In genomic region chr11:70648512-70648911, GRCm38 (mm10) we compare ENCODE assay signal across 8 mouse cellular contexts. TPM values are rescaled to one million over a fixed set of nuclear protein-coding genes. Genes with fewer than 3 reads are reported as not detected.
DNase-seq lines count a peak whose midpoint lies in the region; ATAC-seq and TF ChIP-seq lines count a peak whose summit lies in the region.

No protein-coding gene starts in this region.

- no peaks in the 10 kb centered on the region for H3K9me3 ChIP-seq in embryonic facial prominence, embryonic 11.5 days (replicated peaks; ENCODE audit: control insufficient read depth, low read length)
- H3K9me3 ChIP-seq in intestine, postnatal 0 days (ENCODE audit: control insufficient read depth), result no peaks in the 10 kb centered on the region
- no peaks in the 10 kb centered on the region for H3K9me3 ChIP-seq in neural tube, embryonic 14.5 days (ENCODE audit: control insufficient read depth, low read length)

- DNase-seq in left cerebral cortex, adult 2 months (ENCODE audit: extremely low spot score in 1 of 2, low spot score in 2 of 2), result no peak
- DNase-seq in left cerebral cortex, postnatal 25 days (ENCODE audit: low spot score in 2 of 2), result no peak
- no peak for DNase-seq in embryonic facial prominence, embryonic 11.5 days (ENCODE audit: low spot score)
- no peak for DNase-seq in kidney, postnatal 10 days
- DNase-seq in spleen, adult 12 weeks (ENCODE audit: low spot score), result no peak
- no peak for DNase-seq in adrenal gland, adult 2 months

- ATAC-seq in embryonic facial prominence, embryonic 11.5 days (replicated peaks; ENCODE audit: insufficient number of reproducible peaks, low FRiP score, low TSS enrichment, low read depth), result no peak
- ATAC-seq in intestine, postnatal 0 days, result no peak
- ATAC-seq in neural tube, embryonic 14.5 days (ENCODE audit: low read depth), result no peak

- peak overlapping the region; percentile 70 for H3K4me3 ChIP-seq in left cerebral cortex, adult 2 months
- peak overlapping the region; percentile 66 for H3K4me3 ChIP-seq in embryonic facial prominence, embryonic 11.5 days (ENCODE audit: low read depth, low read length)
- H3K4me3 ChIP-seq in intestine, postnatal 0 days (ENCODE audit: low read depth, low read length), result peak overlapping the region; percentile 77
- H3K4me3 ChIP-seq in neural tube, embryonic 14.5 days (ENCODE audit: low read depth, low read length), result peak overlapping the region; percentile 77; the same call in 1 of the 2 replicates

- TF ChIP-seq CTCF in left cerebral cortex, adult 2 months (IDR thresholded peaks at IDR 0.05), result no peak
- TF ChIP-seq CTCF in intestine, postnatal 0 days (IDR thresholded peaks at IDR 0.05; ENCODE audit: low read depth), result no peak

- 83% methylated on average over 4 of the region's 4 CpGs for WGBS in embryonic facial prominence, embryonic 11.5 days
- 45% methylated on average over 4 of the region's 4 CpGs for WGBS in intestine, postnatal 0 days
- WGBS in neural tube, embryonic 14.5 days, result 88% methylated on average over 4 of the region's 4 CpGs

- no peak overlapping the region; the same call in 1 of the 2 replicates for H3K9ac ChIP-seq in embryonic facial prominence, embryonic 11.5 days (replicated peaks; ENCODE audit: low read length)
- H3K9ac ChIP-seq in intestine, postnatal 0 days (ENCODE audit: low read depth, low read length), result peak overlapping the region; percentile 94; the same call in 1 of the 2 replicates
- peak overlapping the region; percentile 70; the same call in 1 of the 2 replicates for H3K9ac ChIP-seq in neural tube, embryonic 14.5 days (replicated peaks; ENCODE audit: low read depth, low read length)

- peaks cover 17% of the 10 kb centered on the region for H3K36me3 ChIP-seq in embryonic facial prominence, embryonic 11.5 days (replicated peaks; ENCODE audit: control insufficient read depth, insufficient read depth, low read depth, low read length)
- H3K36me3 ChIP-seq in intestine, postnatal 0 days (ENCODE audit: control insufficient read depth, insufficient read depth), result peaks cover 45% of the 10 kb centered on the region
- H3K36me3 ChIP-seq in neural tube, embryonic 14.5 days (ENCODE audit: control insufficient read depth, insufficient read depth, low read length), result peaks cover 42% of the 10 kb centered on the region

- intact Hi-C loops in left cerebral cortex, adult 2 months (cut with DNase I), result no loop called here
- intact Hi-C loops in left cerebral cortex, postnatal 25 days (cut with DNase I), result loop anchor here (10.0 kb wide), 1 partner anchor 414 kb away; the partner anchor contains the start of genes 0610010K14Rik, Gm21988 and Rnasek

- H3K4me1 ChIP-seq in embryonic facial prominence, embryonic 11.5 days (ENCODE audit: control insufficient read depth, insufficient read depth, low read length), result peaks cover 4% of the 10 kb centered on the region
- H3K4me1 ChIP-seq in intestine, postnatal 0 days (replicated peaks; ENCODE audit: control insufficient read depth, insufficient read depth, low read length), result peaks cover 8% of the 10 kb centered on the region; the same call in 1 of the 2 replicates
- H3K4me1 ChIP-seq in neural tube, embryonic 14.5 days (ENCODE audit: control insufficient read depth, insufficient read depth, low read length), result peaks cover 30% of the 10 kb centered on the region

- H3K4me2 ChIP-seq in embryonic facial prominence, embryonic 11.5 days (ENCODE audit: low read depth, low read length), result peak overlapping the region; percentile 84
- peak overlapping the region; percentile 91 for H3K4me2 ChIP-seq in intestine, postnatal 0 days (replicated peaks; ENCODE audit: low read depth)
- peak overlapping the region; percentile 100 for H3K4me2 ChIP-seq in neural tube, embryonic 14.5 days (ENCODE audit: low read depth, low read length)

- H3K27ac ChIP-seq in left cerebral cortex, adult 2 months, result no peak overlapping the region
- no peak overlapping the region for H3K27ac ChIP-seq in embryonic facial prominence, embryonic 11.5 days (replicated peaks; ENCODE audit: low read depth, low read length)
- H3K27ac ChIP-seq in intestine, postnatal 0 days (ENCODE audit: low read depth, low read length), result peak overlapping the region; percentile 98
- no peak overlapping the region for H3K27ac ChIP-seq in neural tube, embryonic 14.5 days (ENCODE audit: low read depth, low read length)

- H3K27me3 ChIP-seq in embryonic facial prominence, embryonic 11.5 days (ENCODE audit: control insufficient read depth, insufficient read depth, low read length), result no peaks in the 10 kb centered on the region
- H3K27me3 ChIP-seq in intestine, postnatal 0 days (replicated peaks; ENCODE audit: control insufficient read depth, insufficient read depth, low read length), result no peaks in the 10 kb centered on the region
- H3K27me3 ChIP-seq in neural tube, embryonic 14.5 days (ENCODE audit: control insufficient read depth, insufficient read depth, low read length), result no peaks in the 10 kb centered on the region

RNA-seq across cellular contexts. Expression of gene Slc25a11, which starts 1.2 kb away (rescaled TPM):
- 100 to 1,000 TPM; 107 to 117 TPM for total RNA-seq in left cerebral cortex, adult 2 months (2021)
- 100 to 1,000 TPM; 110 to 117 TPM for total RNA-seq in left cerebral cortex, postnatal 25 days (2021)
- polyA plus RNA-seq in embryonic facial prominence, embryonic 11.5 days (2014; fragmentation: Nextera tagmentation; extraction: Ambion mirVana), result 144 and 150 TPM in 2 replicates
- 192 and 210 TPM in 2 replicates for polyA plus RNA-seq in intestine, postnatal 0 days (2015; fragmentation: Nextera tagmentation; extraction: Ambion mirVana)
- 156 and 172 TPM in 2 replicates for polyA plus RNA-seq in neural tube, embryonic 14.5 days (2014; fragmentation: Nextera tagmentation; extraction: Ambion mirVana)
- 100 to 1,000 TPM; 124 to 140 TPM for total RNA-seq in adrenal gland, adult 2 months (2021)
- polyA plus RNA-seq in adrenal gland, adult 2 months (2012; rRNA removed), result 118 and 139 TPM in 2 replicates

RNA-seq across cellular contexts. Expression of gene Rnf167, which starts 1.5 kb away (rescaled TPM):
- total RNA-seq in left cerebral cortex, adult 2 months (2021), result 10 to 100 TPM; 81.7 to 86.9 TPM
- 10 to 100 TPM; 78.6 to 81.4 TPM for total RNA-seq in left cerebral cortex, postnatal 25 days (2021)
- 81.9 and 92.8 TPM in 2 replicates for polyA plus RNA-seq in embryonic facial prominence, embryonic 11.5 days (2014; fragmentation: Nextera tagmentation; extraction: Ambion mirVana)
- polyA plus RNA-seq in intestine, postnatal 0 days (2015; fragmentation: Nextera tagmentation; extraction: Ambion mirVana), result 107 TPM in 2 replicates
- polyA plus RNA-seq in neural tube, embryonic 14.5 days (2014; fragmentation: Nextera tagmentation; extraction: Ambion mirVana), result 98.6 and 110 TPM in 2 replicates
- total RNA-seq in adrenal gland, adult 2 months (2021), result 100 to 1,000 TPM in 1 of 2 experiments, 10 to 100 TPM in 1; 76.9 to 106 TPM
- polyA plus RNA-seq in adrenal gland, adult 2 months (2012; rRNA removed), result 91.4 and 101 TPM in 2 replicates

RNA-seq across cellular contexts. Expression of gene Pfn1, which starts 5.9 kb away (rescaled TPM):
- total RNA-seq in left cerebral cortex, adult 2 months (2021), result 100 to 1,000 TPM; 207 to 224 TPM
- total RNA-seq in left cerebral cortex, postnatal 25 days (2021), result 100 to 1,000 TPM; 221 to 239 TPM
- 1,669 and 1,679 TPM in 2 replicates for polyA plus RNA-seq in embryonic facial prominence, embryonic 11.5 days (2014; fragmentation: Nextera tagmentation; extraction: Ambion mirVana)
- polyA plus RNA-seq in intestine, postnatal 0 days (2015; fragmentation: Nextera tagmentation; extraction: Ambion mirVana), result 1,830 and 1,961 TPM in 2 replicates
- 578 and 686 TPM in 2 replicates for polyA plus RNA-seq in neural tube, embryonic 14.5 days (2014; fragmentation: Nextera tagmentation; extraction: Ambion mirVana)
- 100 to 1,000 TPM; 833 to 893 TPM for total RNA-seq in adrenal gland, adult 2 months (2021)
- polyA plus RNA-seq in adrenal gland, adult 2 months (2012; rRNA removed), result 2,948 and 4,143 TPM in 2 replicates

RNA-seq across cellular contexts. Expression of gene Eno3, which starts 8.5 kb away (rescaled TPM):
- 10 to 100 TPM in 1 of 2 experiments, 1 to 10 TPM in 1; 9.8 to 10.6 TPM for total RNA-seq in left cerebral cortex, adult 2 months (2021)
- total RNA-seq in left cerebral cortex, postnatal 25 days (2021), result 1 to 10 TPM; 7.0 to 9.0 TPM
- 30.7 and 40.4 TPM in 2 replicates for polyA plus RNA-seq in embryonic facial prominence, embryonic 11.5 days (2014; fragmentation: Nextera tagmentation; extraction: Ambion mirVana)
- 4.9 and 5.9 TPM in 2 replicates for polyA plus RNA-seq in intestine, postnatal 0 days (2015; fragmentation: Nextera tagmentation; extraction: Ambion mirVana)
- 8.3 and 10.1 TPM in 2 replicates for polyA plus RNA-seq in neural tube, embryonic 14.5 days (2014; fragmentation: Nextera tagmentation; extraction: Ambion mirVana)
- 10 to 100 TPM; 18.3 to 67.6 TPM for total RNA-seq in adrenal gland, adult 2 months (2021)
- polyA plus RNA-seq in adrenal gland, adult 2 months (2012; rRNA removed), result 8.0 and 16.9 TPM in 2 replicates

RNA-seq across cellular contexts. Expression of gene Gp1ba, which starts 9.6 kb away (rescaled TPM):
- total RNA-seq in left cerebral cortex, adult 2 months (2021), result not detected
- not detected for total RNA-seq in left cerebral cortex, postnatal 25 days (2021)
- polyA plus RNA-seq in embryonic facial prominence, embryonic 11.5 days (2014; fragmentation: Nextera tagmentation; extraction: Ambion mirVana), result 0.93 and 1.3 TPM in 2 replicates
- polyA plus RNA-seq in intestine, postnatal 0 days (2015; fragmentation: Nextera tagmentation; extraction: Ambion mirVana), result 0.07 and 0.10 TPM in 2 replicates
- 0.27 and 0.31 TPM in 2 replicates for polyA plus RNA-seq in neural tube, embryonic 14.5 days (2014; fragmentation: Nextera tagmentation; extraction: Ambion mirVana)
- total RNA-seq in adrenal gland, adult 2 months (2021), result under 1 TPM in 1 of 2 experiments, not detected in 1; 0.12 TPM
- 0.03 TPM in 1 of 2 replicates, not detected in the other for polyA plus RNA-seq in adrenal gland, adult 2 months (2012; rRNA removed)
